Mouse (Mus musculus) intestine, embryonic 16.5 days (tissue): ENCODE results near the gene Cyp2u1. TPM values are rescaled to one million over a fixed set of nuclear protein-coding genes. Genes with fewer than 3 reads are reported as not detected.

ENCODE experiments used
- ATAC-seq: fragments of 200-750 bp; cut with Nextera tagmentation; 2 replicates; pipeline ENCODE4 v1.8.0; 2017; ENCODE audit warnings: moderate TSS enrichment, moderate library complexity
- H3K27ac ChIP-seq: fragments of 300-500 bp; sonication (generic); 2 replicates; pipeline ENCODE4 v1.5.1; 2014; ENCODE audit warnings: mild to moderate bottlenecking, low read length
- H3K27me3 ChIP-seq: fragments of 300-500 bp; sonication (generic); replicated peaks from 2 replicates; pipeline ENCODE4 v1.6.1; 2014; ENCODE audit warnings: low read length, control low read depth, mixed read lengths; ENCODE audit not compliant: control insufficient read depth, insufficient read depth
- H3K36me3 ChIP-seq: fragments of 300-500 bp; sonication (generic); 2 replicates; pipeline ENCODE4 v1.6.1; 2014; ENCODE audit warnings: low read length, control low read depth; ENCODE audit not compliant: control insufficient read depth, insufficient read depth
- H3K4me1 ChIP-seq: fragments of 300-500 bp; sonication (generic); 2 replicates; pipeline ENCODE4 v1.6.1; 2014; ENCODE audit warnings: low read length, control low read depth, mixed read lengths; ENCODE audit not compliant: control insufficient read depth, insufficient read depth
- H3K4me2 ChIP-seq: fragments of 300-500 bp; sonication (generic); 2 replicates; pipeline ENCODE4 v1.6.1; 2014; ENCODE audit warnings: low read depth, low read length, control low read depth
- H3K4me3 ChIP-seq: fragments of 300-500 bp; sonication (generic); 2 replicates; pipeline ENCODE4 v1.5.1; 2014; ENCODE audit warnings: mild to moderate bottlenecking, low read length
- H3K9ac ChIP-seq: fragments of 300-500 bp; sonication (generic); 2 replicates; pipeline ENCODE4 v1.6.1; 2014; ENCODE audit warnings: low read depth, low read length
- H3K9me3 ChIP-seq: fragments of 300-500 bp; sonication (generic); 2 replicates; pipeline ENCODE4 v1.6.1; 2016; ENCODE audit warnings: low read length, control low read depth; ENCODE audit not compliant: control insufficient read depth
- WGBS: fragments of 180-500 bp; shearing (Covaris S2); extraction: QIAGEN DNeasy Blood & Tissue Kit; methylation state at CpG from one replicate; pipeline ENCODE4 v1.1.7; 2014; 5-methylcytosine and 5-hydroxymethylcytosine counted together
- polyA plus RNA-seq: library from polyadenylated mRNA; unstranded; fragments of >200 nt; fragmentation: Nextera tagmentation; extraction: Ambion mirVana; gene quantifications from 2 replicates; pipeline ENCODE4 v1.2.1, GENCODE M21; 2015

The Cyp2u1 gene
- polyA plus RNA-seq, 1 experiment from 2014 or later, result 9.7 TPM

DNA sequence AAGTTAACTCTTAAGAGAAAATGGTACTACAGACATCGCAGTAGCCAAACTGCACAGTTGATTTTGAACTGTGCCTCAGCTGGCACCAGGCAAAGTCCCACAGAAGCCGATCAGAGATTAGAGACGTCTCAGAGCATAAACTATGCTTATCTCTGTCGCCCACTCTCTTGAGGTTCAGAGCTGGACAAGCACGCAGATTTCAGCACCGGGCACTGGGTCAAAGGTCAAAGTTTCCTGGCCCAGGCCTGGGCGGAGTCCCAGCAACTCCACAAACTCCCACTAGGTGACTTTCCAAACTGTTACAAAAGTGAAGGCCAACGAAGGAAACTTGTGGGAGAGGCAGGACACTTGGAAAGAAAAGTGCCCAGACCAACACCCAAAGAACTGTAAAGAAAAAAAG, 31.9 kb downstream of the Cyp2u1 start:
- Histone ChIP-seq H3K4me1 (peaks cover 11% of the 10 kb centered on the region; the same call in 1 of the 2 replicates), H3K27me3 (no peaks in the 10 kb centered on the region), H3K9me3 (no peaks in the 10 kb centered on the region), H3K9ac (peak overlapping the region; percentile 84), H3K36me3 (no peaks in the 10 kb centered on the region; the same call in none of the 2 replicates), H3K4me3 (peak overlapping the region; percentile 87), H3K4me2 (peak overlapping the region; percentile 66), H3K27ac (peak overlapping the region; percentile 93)
- 5% methylated on average over 8 of the region's 8 CpGs for WGBS
- ATAC-seq, result peak; percentile 71

DNA sequence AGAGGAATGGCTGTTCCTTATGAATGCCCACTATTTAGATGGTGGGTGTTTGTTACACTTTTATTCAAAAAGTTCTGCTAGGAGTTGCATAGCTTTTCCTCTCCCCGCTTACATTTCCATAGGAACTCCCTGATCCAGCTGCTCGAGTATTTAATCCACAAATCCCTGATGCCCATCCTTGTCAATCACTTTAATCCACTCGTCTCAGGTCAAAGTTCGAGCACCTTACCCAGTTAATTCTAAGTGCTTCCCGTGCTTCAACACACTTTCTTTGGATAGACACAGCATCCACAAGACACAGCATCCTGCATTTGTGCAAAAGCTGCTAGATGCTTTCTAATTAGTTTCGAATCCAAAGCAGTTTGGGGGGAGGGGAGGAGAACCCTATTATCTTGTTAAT, 32.6 kb downstream of the Cyp2u1 start:
- peaks cover 11% of the 10 kb centered on the region; the same call in 1 of the 2 replicates for H3K4me1 ChIP-seq
- H3K9ac ChIP-seq, result no peak overlapping the region; the same call in 1 of the 2 replicates
- H3K36me3 ChIP-seq, result peaks cover 3% of the 10 kb centered on the region
- 55% methylated on average over 6 of the region's 6 CpGs for WGBS
- peak overlapping the region; percentile 87 for H3K4me3 ChIP-seq
- H3K27ac ChIP-seq, result no peak overlapping the region
- no peak for ATAC-seq
- peak overlapping the region; percentile 66 for H3K4me2 ChIP-seq
- H3K9me3 ChIP-seq, result no peaks in the 10 kb centered on the region
- no peaks in the 10 kb centered on the region for H3K27me3 ChIP-seq

DNA sequence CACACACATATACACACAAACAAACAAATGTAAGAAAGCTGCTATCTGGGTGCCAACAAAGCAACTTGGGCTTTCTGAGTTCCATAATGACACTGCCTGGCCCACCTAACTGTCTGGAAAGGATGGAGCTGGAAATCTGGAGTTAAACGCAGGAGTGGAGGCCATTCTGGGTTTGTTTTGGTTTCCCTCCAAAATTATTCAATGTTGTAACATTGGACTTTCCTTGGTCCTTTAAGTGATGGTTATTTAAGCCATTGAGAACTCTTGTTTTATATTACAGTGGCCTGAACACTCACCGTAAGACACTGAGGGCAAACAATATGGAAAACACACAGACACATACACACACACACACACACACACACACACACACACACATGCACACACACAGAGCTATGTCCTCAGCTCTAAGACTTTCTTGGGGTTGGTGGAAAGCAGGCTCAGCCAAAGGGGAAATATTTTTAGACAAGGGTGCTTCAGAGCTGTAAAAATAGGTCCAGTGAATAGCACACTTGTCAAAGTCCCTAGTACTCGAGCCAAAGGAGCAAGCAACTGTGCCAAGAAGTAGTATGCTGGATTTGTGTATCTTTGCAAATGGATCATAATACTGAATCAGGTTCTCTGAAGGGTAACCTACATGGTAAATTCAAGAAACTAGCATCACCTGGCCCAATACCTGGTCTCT, 36.5 kb downstream of the Cyp2u1 start:
- Histone ChIP-seq H3K4me3 (no peak overlapping the region), H3K36me3 (peaks cover 9% of the 10 kb centered on the region), H3K27me3 (no peaks in the 10 kb centered on the region), H3K4me1 (peaks cover 11% of the 10 kb centered on the region; the same call in 1 of the 2 replicates), H3K27ac (no peak overlapping the region), H3K4me2 (no peak overlapping the region), H3K9ac (no peak overlapping the region), H3K9me3 (no peaks in the 10 kb centered on the region)
- WGBS, result 76% methylated on average over 3 of the region's 3 CpGs
- no peak for ATAC-seq

DNA sequence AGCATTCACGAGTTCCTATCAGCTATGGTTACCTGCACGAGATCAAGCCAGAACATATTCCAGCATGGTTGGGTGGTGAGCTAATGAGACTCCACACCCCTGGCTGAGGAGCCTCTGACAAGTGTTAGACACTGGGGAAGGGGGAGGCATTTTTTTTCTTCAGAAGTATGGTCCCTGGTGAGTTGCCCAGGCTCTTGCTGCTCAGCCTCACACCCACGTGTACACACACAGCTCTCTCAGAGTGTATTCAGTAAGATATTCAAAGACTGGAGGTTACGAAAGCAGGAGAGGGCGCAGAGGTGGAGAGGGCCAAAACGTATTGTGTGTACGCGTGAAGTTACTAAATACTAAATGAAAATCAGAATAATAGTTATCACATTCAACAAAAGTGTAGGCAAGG, 37.5 kb downstream of the Cyp2u1 start:
- no peak for ATAC-seq
- H3K9me3 ChIP-seq, result peaks cover 6% of the 10 kb centered on the region; the same call in 1 of the 2 replicates
- peaks cover 14% of the 10 kb centered on the region for H3K36me3 ChIP-seq
- H3K4me3 ChIP-seq, result no peak overlapping the region
- WGBS, result 86% methylated on average over 8 of the region's 8 CpGs
- no peak overlapping the region for H3K27ac ChIP-seq
- no peak overlapping the region for H3K4me2 ChIP-seq
- H3K27me3 ChIP-seq, result no peaks in the 10 kb centered on the region
- H3K9ac ChIP-seq, result no peak overlapping the region
- peaks cover 8% of the 10 kb centered on the region; the same call in 1 of the 2 replicates for H3K4me1 ChIP-seq

DNA sequence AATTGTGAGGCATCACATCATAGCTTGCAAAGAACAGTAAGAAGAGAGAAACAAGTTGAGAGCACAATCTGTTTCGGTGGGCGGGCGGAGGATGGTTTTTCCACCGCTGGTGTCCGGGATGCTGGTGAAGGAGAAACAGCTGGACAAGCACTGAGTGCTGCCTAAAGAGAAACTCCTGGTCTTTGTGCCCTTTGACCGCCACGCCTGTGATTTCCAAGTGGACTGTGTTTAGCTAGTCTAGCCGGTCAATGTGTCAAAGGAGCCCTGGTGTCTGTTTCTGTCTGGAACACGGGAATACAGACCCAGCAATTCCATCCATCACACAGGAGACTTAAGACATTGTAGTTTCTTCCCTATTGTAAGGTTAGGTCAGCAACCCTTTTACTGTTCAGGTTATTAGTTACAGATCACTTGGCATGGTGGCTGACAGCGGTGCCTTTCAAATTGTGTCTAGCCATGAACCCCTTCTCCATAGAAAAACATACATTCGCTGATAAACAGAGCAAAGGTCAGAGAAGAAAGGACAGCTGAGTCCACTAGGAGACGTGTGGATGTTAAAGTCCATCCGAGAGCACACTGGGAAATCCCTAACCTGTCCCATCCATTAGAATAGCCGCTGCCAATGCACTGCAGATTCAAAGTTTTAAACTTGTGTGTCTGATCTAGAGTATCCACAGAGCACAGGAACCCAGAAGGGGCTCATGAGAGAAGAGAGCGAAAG, 39.1 kb downstream of the Cyp2u1 start:
- Histone ChIP-seq H3K27ac (peak overlapping the region; percentile 43; the same call in 1 of the 2 replicates), H3K4me2 (no peak overlapping the region), H3K36me3 (peaks cover 17% of the 10 kb centered on the region), H3K9me3 (peaks cover 7% of the 10 kb centered on the region; the same call in 1 of the 2 replicates), H3K4me1 (peaks cover 8% of the 10 kb centered on the region; the same call in 1 of the 2 replicates), H3K9ac (no peak overlapping the region), H3K4me3 (no peak overlapping the region), H3K27me3 (no peaks in the 10 kb centered on the region)
- peak; percentile 79 for ATAC-seq
- 58% methylated on average over 15 of the region's 15 CpGs for WGBS

DNA sequence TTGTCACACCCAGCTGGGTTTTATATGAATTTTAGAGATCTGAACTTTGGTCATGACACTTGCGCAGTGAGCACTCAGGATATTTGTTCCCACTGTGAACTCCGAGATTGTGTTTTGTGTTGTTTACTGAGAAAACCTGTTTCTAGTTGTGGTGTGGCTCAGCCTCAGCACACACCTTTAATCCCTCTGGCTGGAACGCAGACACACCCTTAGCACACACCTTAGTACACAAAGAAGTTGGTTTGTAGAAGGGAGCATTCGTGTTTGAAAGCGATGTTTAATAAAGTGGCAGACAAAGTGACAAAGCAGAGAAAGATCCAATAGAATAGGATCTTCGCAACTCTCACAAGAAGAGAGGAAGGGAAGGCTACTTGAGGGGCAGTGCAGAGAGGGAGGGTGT, 42.6 kb downstream of the Cyp2u1 start:
- no peak for ATAC-seq
- Histone ChIP-seq H3K4me1 (no peaks in the 10 kb centered on the region), H3K9me3 (peaks cover 7% of the 10 kb centered on the region; the same call in 1 of the 2 replicates), H3K27me3 (no peaks in the 10 kb centered on the region), H3K27ac (no peak overlapping the region), H3K4me3 (no peak overlapping the region), H3K36me3 (peaks cover 14% of the 10 kb centered on the region), H3K9ac (no peak overlapping the region), H3K4me2 (no peak overlapping the region)
- WGBS, result 92% methylated on average over 6 of the region's 6 CpGs

DNA sequence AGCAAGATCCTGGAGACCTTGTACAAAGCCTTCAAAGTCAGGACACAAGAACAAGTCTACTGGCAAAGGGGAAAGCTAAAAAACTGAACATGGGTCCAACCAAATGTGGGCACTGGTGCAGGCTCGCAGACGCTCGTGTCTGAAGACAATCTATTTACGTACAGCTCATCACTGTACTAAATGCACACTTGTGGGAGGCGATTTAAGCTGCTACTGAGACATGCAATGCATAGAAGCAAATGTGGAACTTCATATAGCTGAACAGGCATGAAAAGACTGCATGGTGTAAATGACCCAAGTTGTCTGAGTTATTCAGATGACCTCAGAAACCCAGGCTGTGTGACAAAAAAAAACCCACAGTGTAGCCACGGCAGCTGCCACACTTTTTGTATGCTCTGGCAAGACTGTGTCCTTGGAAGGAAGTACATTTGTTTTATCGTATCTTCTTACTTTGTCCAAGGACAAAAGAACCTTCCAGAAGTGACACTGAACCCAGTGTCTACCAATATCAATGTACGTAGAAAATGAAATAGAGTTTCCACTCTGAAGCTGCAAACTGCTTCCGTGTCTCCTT, 43.5 kb downstream of the Cyp2u1 start:
- Histone ChIP-seq H3K27ac (no peak overlapping the region), H3K9me3 (peaks cover 7% of the 10 kb centered on the region; the same call in 1 of the 2 replicates), H3K36me3 (peaks cover 15% of the 10 kb centered on the region), H3K4me2 (no peak overlapping the region), H3K4me3 (no peak overlapping the region), H3K9ac (no peak overlapping the region), H3K4me1 (no peaks in the 10 kb centered on the region), H3K27me3 (no peaks in the 10 kb centered on the region)
- no peak for ATAC-seq
- 90% methylated on average over 9 of the region's 9 CpGs for WGBS

DNA sequence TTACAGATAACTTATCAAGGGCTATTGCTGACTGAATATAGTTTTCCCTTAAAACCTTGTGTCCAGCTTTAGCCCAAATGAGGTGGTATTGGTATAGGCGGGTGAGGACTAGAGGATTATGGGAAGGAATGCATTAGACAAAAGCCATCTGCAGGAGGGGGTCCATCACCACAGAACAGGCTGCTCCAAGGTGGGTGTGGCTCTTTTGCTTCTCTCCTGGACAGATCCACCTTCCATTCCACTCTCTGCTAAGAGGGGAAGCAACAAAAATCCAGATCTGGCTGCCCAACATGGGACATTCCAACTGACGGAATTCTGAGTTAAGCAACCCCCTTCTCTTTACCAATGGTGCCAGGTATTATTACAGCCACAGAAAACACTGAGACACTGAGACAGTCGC, 44.1 kb downstream of the Cyp2u1 start:
- Histone ChIP-seq H3K4me3 (no peak overlapping the region), H3K9ac (no peak overlapping the region), H3K4me1 (no peaks in the 10 kb centered on the region), H3K27me3 (no peaks in the 10 kb centered on the region), H3K4me2 (no peak overlapping the region), H3K36me3 (peaks cover 19% of the 10 kb centered on the region), H3K9me3 (peaks cover 7% of the 10 kb centered on the region; the same call in 1 of the 2 replicates), H3K27ac (no peak overlapping the region)
- WGBS, result 88% methylated on average over 3 of the region's 3 CpGs
- no peak for ATAC-seq

DNA sequence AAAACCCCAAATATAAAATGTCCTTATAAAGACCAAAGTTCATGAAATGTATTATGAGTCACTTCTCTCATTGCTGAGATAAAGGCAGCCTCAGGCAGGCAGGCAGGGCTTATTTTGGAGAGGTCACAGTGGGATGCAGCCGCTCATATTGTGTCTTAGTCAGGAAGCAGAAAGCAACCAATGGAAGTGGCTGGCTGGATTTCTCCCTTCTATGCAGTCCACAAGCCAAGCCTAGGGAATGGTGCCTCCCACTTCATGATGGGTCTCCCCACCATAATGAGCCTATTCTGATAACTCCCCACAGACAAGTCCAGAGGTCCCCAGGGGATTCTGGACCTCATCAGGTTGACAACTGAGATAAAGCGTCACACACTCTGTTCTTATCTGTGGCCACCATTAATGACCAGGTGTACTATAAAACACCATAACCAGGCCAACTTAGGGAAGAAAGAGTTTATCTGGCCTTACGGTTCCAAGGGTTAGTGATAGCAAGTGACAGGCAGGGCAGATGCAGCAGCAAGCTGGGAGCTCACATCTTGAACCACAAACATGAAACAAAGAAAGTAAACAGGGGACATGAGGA, 47.5 kb downstream of the Cyp2u1 start:
- peaks cover 10% of the 10 kb centered on the region; the same call in 1 of the 2 replicates for H3K36me3 ChIP-seq
- H3K4me3 ChIP-seq, result no peak overlapping the region
- 79% methylated on average over 3 of the region's 3 CpGs for WGBS
- ATAC-seq, result peak; percentile 77
- H3K9ac ChIP-seq, result no peak overlapping the region
- no peak overlapping the region for H3K27ac ChIP-seq
- H3K27me3 ChIP-seq, result no peaks in the 10 kb centered on the region
- no peak overlapping the region for H3K4me2 ChIP-seq
- H3K4me1 ChIP-seq, result 0 out of 2 replicates have a peak, but pooled peaks cover 6% of the 10 kb centered on the region
- H3K9me3 ChIP-seq, result peaks cover under 1% of the 10 kb centered on the region; the same call in 1 of the 2 replicates
